Mouse (Mus musculus) ES-E14 (cell line): ENCODE results near the gene Foxj1.

Experiments used
- CHD2 ChIP-seq: IDR thresholded peaks from 2 replicates; pipeline ENCODE4 v1.6.1; 2014; ENCODE audit warnings: mild to moderate bottlenecking, low read depth, low read length, inconsistent platforms
- MAFK ChIP-seq: IDR thresholded peaks from 2 replicates; pipeline ENCODE4 v1.6.1; 2014; ENCODE audit warnings: mild to moderate bottlenecking, low read depth, low read length, inconsistent platforms; ENCODE audit not compliant: insufficient read depth
- ZNF384 ChIP-seq: IDR thresholded peaks from 2 replicates; pipeline ENCODE4 v1.6.1; 2012; ENCODE audit warnings: low read depth, low read length, inconsistent platforms

DNA sequence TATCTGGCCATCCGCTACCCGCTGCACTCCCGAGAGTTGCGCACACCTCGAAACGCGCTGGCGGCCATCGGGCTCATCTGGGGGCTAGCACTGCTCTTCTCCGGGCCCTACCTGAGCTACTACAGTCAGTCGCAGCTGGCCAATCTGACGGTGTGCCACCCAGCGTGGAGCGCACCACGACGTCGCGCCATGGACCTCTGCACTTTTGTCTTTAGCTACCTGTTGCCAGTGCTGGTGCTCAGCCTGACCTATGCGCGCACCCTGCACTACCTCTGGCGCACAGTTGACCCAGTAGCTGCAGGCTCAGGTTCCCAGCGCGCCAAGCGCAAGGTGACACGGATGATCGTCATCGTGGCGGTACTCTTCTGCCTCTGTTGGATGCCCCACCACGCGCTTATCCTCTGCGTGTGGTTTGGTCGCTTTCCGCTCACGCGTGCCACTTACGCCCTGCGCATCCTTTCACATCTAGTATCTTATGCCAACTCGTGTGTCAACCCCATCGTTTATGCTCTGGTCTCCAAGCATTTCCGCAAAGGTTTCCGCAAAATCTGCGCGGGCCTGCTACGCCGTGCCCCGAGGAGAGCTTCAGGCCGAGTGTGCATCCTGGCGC is 52.2 kb downstream of the Foxj1 start:
- TF ChIP-seq MAFK (no peak), CHD2 (no peak), ZNF384 (no peak)
